Mouse (Mus musculus): ENCODE data around the gene Plcl1. TPM values are rescaled to one million over a fixed set of nuclear protein-coding genes. Genes with fewer than 3 reads are reported as not detected.
"Not testable (repeated sequence)": the region's sequence is repeated elsewhere in the genome, so short reads cannot be mapped to it uniquely, and the experiment has no call there.

Gene Plcl1
- polyA plus RNA-seq, 1 experiment = 12.2 TPM

GRCm38 (mm10) chr1:55505811-55506210 lies 100.1 kb downstream of the Plcl1 start:
- Histone ChIP-seq H3K4me1 (ENCODE audit: control insufficient read depth, insufficient read depth, low read length) (no peaks in the 10 kb centered on the region), H3K4me3 (replicated peaks; ENCODE audit: insufficient read depth, low read depth, low read length) (no peak overlapping the region), H3K27me3 (ENCODE audit: control insufficient read depth, insufficient read depth, low read length) (no peaks in the 10 kb centered on the region), H3K27ac (ENCODE audit: insufficient read depth, low read length) (no peak overlapping the region)
- no peak for DNase-seq
- TF ChIP-seq POLR2A (IDR thresholded peaks at IDR 0.05; ENCODE audit: borderline replicate concordance, insufficient read depth, low read length) = no peak
- TF ChIP-seq CTCF (IDR thresholded peaks at IDR 0.05; ENCODE audit: borderline replicate concordance, insufficient read depth, low read depth, low read length) = no peak
- 32% methylated on average over 4 of the region's 4 CpGs for WGBS

GRCm38 (mm10) chr1:55507061-55507460 lies 101.3 kb downstream of the Plcl1 start:
- WGBS = 86% methylated on average over 6 of the region's 6 CpGs
- Histone ChIP-seq H3K4me3 (replicated peaks; ENCODE audit: insufficient read depth, low read depth, low read length) (no peak overlapping the region), H3K4me1 (ENCODE audit: control insufficient read depth, insufficient read depth, low read length) (no peaks in the 10 kb centered on the region), H3K27ac (ENCODE audit: insufficient read depth, low read length) (no peak overlapping the region), H3K27me3 (ENCODE audit: control insufficient read depth, insufficient read depth, low read length) (no peaks in the 10 kb centered on the region)
- no peak for DNase-seq
- no peak for TF ChIP-seq POLR2A (IDR thresholded peaks at IDR 0.05; ENCODE audit: borderline replicate concordance, insufficient read depth, low read length)
- no peak for TF ChIP-seq CTCF (IDR thresholded peaks at IDR 0.05; ENCODE audit: borderline replicate concordance, insufficient read depth, low read depth, low read length)

- no peak for TF ChIP-seq CTCF (IDR thresholded peaks at IDR 0.05; ENCODE audit: borderline replicate concordance, insufficient read depth, low read depth, low read length)
- no peak for TF ChIP-seq POLR2A (IDR thresholded peaks at IDR 0.05; ENCODE audit: borderline replicate concordance, insufficient read depth, low read length)
- H3K27me3 ChIP-seq (ENCODE audit: control insufficient read depth, insufficient read depth, low read length) = no peaks in the 10 kb centered on the region
- H3K4me3 ChIP-seq (replicated peaks; ENCODE audit: insufficient read depth, low read depth, low read length) = no peak overlapping the region
- H3K27ac ChIP-seq (ENCODE audit: insufficient read depth, low read length) = no peak overlapping the region
- H3K4me1 ChIP-seq (ENCODE audit: control insufficient read depth, insufficient read depth, low read length) = no peaks in the 10 kb centered on the region
- DNase-seq = no peak
- 98% methylated on average over 1 of the region's 1 CpGs for WGBS
These were observed 103.9 kb downstream of the Plcl1 start for GRCm38 (mm10) chr1:55509587-55509986.

- H3K27ac ChIP-seq (ENCODE audit: insufficient read depth, low read length) = no peak overlapping the region
- no peak for DNase-seq
- H3K4me3 ChIP-seq (replicated peaks; ENCODE audit: insufficient read depth, low read depth, low read length) = no peak overlapping the region
- TF ChIP-seq CTCF (IDR thresholded peaks at IDR 0.05; ENCODE audit: borderline replicate concordance, insufficient read depth, low read depth, low read length) (no peak), POLR2A (IDR thresholded peaks at IDR 0.05; ENCODE audit: borderline replicate concordance, insufficient read depth, low read length) (no peak)
- no peaks in the 10 kb centered on the region for H3K4me1 ChIP-seq (ENCODE audit: control insufficient read depth, insufficient read depth, low read length)
- H3K27me3 ChIP-seq (ENCODE audit: control insufficient read depth, insufficient read depth, low read length) = no peaks in the 10 kb centered on the region
- WGBS = 84% methylated on average over 3 of the region's 3 CpGs
These were observed 106.4 kb downstream of the Plcl1 start for GRCm38 (mm10) chr1:55512165-55512564.

- 80% methylated on average over 2 of the region's 2 CpGs for WGBS
- DNase-seq; H3K27me3 ChIP-seq (ENCODE audit: control insufficient read depth, insufficient read depth, low read length); H3K4me3 ChIP-seq (replicated peaks; ENCODE audit: insufficient read depth, low read depth, low read length); H3K4me1 ChIP-seq (ENCODE audit: control insufficient read depth, insufficient read depth, low read length); H3K27ac ChIP-seq (ENCODE audit: insufficient read depth, low read length): not testable (repeated sequence)
These were observed 107.1 kb downstream of the Plcl1 start for GRCm38 (mm10) chr1:55512799-55513198.

- H3K4me1 ChIP-seq (ENCODE audit: control insufficient read depth, insufficient read depth, low read length) = no peaks in the 10 kb centered on the region
- no peak for DNase-seq
- H3K27me3 ChIP-seq (ENCODE audit: control insufficient read depth, insufficient read depth, low read length) = no peaks in the 10 kb centered on the region
- H3K4me3 ChIP-seq (replicated peaks; ENCODE audit: insufficient read depth, low read depth, low read length) = no peak overlapping the region
- no peak overlapping the region for H3K27ac ChIP-seq (ENCODE audit: insufficient read depth, low read length)
- TF ChIP-seq POLR2A (IDR thresholded peaks at IDR 0.05; ENCODE audit: borderline replicate concordance, insufficient read depth, low read length) (no peak), CTCF (IDR thresholded peaks at IDR 0.05; ENCODE audit: borderline replicate concordance, insufficient read depth, low read depth, low read length) (no peak)
These were observed 111.5 kb downstream of the Plcl1 start for GRCm38 (mm10) chr1:55517182-55517581.

- no peak overlapping the region for H3K27ac ChIP-seq (ENCODE audit: insufficient read depth, low read length)
- H3K4me1 ChIP-seq (ENCODE audit: control insufficient read depth, insufficient read depth, low read length) = no peaks in the 10 kb centered on the region
- H3K27me3 ChIP-seq (ENCODE audit: control insufficient read depth, insufficient read depth, low read length) = no peaks in the 10 kb centered on the region
- no peak for DNase-seq
- TF ChIP-seq POLR2A (IDR thresholded peaks at IDR 0.05; ENCODE audit: borderline replicate concordance, insufficient read depth, low read length) (no peak), CTCF (IDR thresholded peaks at IDR 0.05; ENCODE audit: borderline replicate concordance, insufficient read depth, low read depth, low read length) (no peak)
- 97% methylated on average over 1 of the region's 1 CpGs for WGBS
- H3K4me3 ChIP-seq (replicated peaks; ENCODE audit: insufficient read depth, low read depth, low read length) = no peak overlapping the region
These were observed 118.2 kb downstream of the Plcl1 start for GRCm38 (mm10) chr1:55523966-55524365.

GRCm38 (mm10) chr1:55525100-55525499 lies 119.4 kb downstream of the Plcl1 start:
- H3K4me1 ChIP-seq (ENCODE audit: control insufficient read depth, insufficient read depth, low read length) = no peaks in the 10 kb centered on the region
- DNase-seq = no peak
- no peak for TF ChIP-seq POLR2A (IDR thresholded peaks at IDR 0.05; ENCODE audit: borderline replicate concordance, insufficient read depth, low read length)
- no peak for TF ChIP-seq CTCF (IDR thresholded peaks at IDR 0.05; ENCODE audit: borderline replicate concordance, insufficient read depth, low read depth, low read length)
- H3K27ac ChIP-seq (ENCODE audit: insufficient read depth, low read length) = no peak overlapping the region
- no peak overlapping the region for H3K4me3 ChIP-seq (replicated peaks; ENCODE audit: insufficient read depth, low read depth, low read length)
- WGBS = 81% methylated on average over 5 of the region's 5 CpGs
- no peaks in the 10 kb centered on the region for H3K27me3 ChIP-seq (ENCODE audit: control insufficient read depth, insufficient read depth, low read length)

GRCm38 (mm10) chr1:55525748-55526147 lies 120.0 kb downstream of the Plcl1 start:
- TF ChIP-seq CTCF (IDR thresholded peaks at IDR 0.05; ENCODE audit: borderline replicate concordance, insufficient read depth, low read depth, low read length) = no peak
- TF ChIP-seq POLR2A (IDR thresholded peaks at IDR 0.05; ENCODE audit: borderline replicate concordance, insufficient read depth, low read length) = no peak
- no peak for DNase-seq
- Histone ChIP-seq H3K27ac (ENCODE audit: insufficient read depth, low read length) (no peak overlapping the region), H3K27me3 (ENCODE audit: control insufficient read depth, insufficient read depth, low read length) (no peaks in the 10 kb centered on the region), H3K4me3 (replicated peaks; ENCODE audit: insufficient read depth, low read depth, low read length) (no peak overlapping the region), H3K4me1 (ENCODE audit: control insufficient read depth, insufficient read depth, low read length) (no peaks in the 10 kb centered on the region)
- 98% methylated on average over 2 of the region's 2 CpGs for WGBS

All from cerebellum, adult 2 months (tissue).